Mouse (Mus musculus) splenic B cell, adult 2 months (primary cell): Measurements from ENCODE around the gene Crot.
"Not testable (repeated sequence)": the region's sequence is repeated elsewhere in the genome, so short reads cannot be mapped to it uniquely, and the experiment has no call there.

ENCODE experiments used
- DNase-seq: peaks from one replicate; pipeline ENCODE4 v3.0.0-alpha.2; 2011; ENCODE audit warnings: low read depth, low spot score
- H3K27me3 ChIP-seq: 2 replicates; pipeline ENCODE4 v1.6.1; 2012; ENCODE audit warnings: mild to moderate bottlenecking, low read length, moderate library complexity, mixed read lengths; ENCODE audit not compliant: control insufficient read depth, poor library complexity, insufficient read depth, severe bottlenecking
- H3K36me3 ChIP-seq: 2 replicates; pipeline ENCODE4 v1.6.1; 2012; ENCODE audit warnings: mild to moderate bottlenecking, low read length, moderate library complexity, mixed read lengths; ENCODE audit not compliant: control insufficient read depth, poor library complexity, insufficient read depth, severe bottlenecking

Gene Crot

DNA sequence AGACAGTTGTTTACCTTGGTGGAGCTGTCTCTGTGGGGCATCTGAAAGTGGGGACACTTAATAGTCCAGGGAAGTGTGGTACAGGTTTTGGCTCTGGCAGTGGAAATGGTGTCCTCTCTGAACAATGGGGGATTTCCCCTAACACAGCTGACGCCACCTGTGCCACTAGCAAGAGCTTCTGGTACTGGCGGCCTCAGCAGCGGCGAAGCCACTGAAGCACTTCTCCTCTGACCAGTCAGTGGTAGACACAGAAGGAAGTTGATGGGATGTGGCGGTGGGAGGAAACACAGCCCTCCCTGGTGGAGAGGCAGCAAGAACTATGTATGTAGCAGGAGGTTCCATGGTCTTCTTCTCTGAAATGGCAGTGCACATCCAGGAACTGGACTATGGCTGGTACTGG lies 32.6 kb downstream of the Crot start:
- DNase-seq: peak; percentile 30
- Histone ChIP-seq H3K27me3 (no peaks in the 10 kb centered on the region), H3K36me3 (peaks cover 9% of the 10 kb centered on the region)

DNA sequence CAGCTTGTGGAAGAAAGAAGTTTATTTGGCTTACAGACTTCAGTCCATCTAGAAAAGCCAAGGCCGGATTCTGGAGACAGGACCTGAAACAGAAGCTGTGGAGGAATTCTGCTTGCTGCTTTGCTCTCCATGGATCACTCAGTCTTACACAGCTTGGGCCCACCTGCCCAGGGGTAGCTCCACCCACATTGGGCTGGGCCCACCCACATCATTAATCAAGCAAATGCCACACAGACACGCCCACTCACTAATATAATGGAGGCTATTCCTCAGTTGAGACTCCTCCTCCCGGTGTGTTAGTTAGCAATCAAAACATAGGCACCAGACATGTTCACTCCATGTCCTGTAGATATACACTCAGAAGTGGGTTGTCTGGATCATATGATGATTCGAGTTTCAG lies 36.6 kb downstream of the Crot start:
- no peaks in the 10 kb centered on the region; the same call in 1 of the 2 replicates for H3K36me3 ChIP-seq
- H3K27me3 ChIP-seq: no peaks in the 10 kb centered on the region
- DNase-seq: no peak

DNA sequence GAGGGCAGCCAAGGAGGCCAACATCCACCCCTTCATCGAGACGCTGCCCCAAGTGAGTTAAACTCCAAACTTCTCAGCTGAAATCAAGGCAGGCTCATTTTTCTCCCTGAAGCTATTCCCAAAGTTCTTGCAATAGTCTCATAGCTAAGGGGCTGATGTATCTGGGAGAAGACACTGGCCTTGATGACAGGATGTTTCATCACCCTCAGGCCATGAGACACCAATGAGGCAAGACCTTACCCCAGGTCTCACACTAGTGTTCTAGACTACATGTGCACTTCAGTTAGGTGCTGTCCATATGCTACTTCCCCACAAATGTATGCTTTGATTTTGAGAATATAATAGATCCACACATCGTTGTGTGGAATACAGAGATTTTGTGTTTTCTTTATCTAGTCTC lies 41.6 kb downstream of the Crot start:
- Histone ChIP-seq H3K36me3 (no peaks in the 10 kb centered on the region), H3K27me3 (no peaks in the 10 kb centered on the region)
- no peak for DNase-seq

DNA sequence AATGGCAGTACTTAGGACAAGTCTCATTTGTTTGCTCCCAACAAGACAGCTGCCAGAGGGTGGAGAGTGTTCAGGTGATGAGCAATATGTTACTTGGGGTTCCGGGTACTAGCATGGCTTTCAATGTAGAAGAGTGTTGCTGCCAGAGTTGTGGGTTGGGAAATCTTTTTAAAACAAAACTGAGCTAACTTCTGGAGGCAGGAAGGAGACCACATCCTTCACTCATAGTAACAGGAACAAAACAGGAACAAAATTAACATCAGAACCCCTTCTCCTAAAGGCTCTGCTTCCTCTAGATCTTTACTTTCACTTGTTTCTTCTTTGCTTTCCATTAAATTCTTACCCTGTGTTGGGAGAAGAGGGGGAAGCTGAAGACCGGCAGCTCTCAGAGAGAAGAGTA lies 43.5 kb downstream of the Crot start:
- no peaks in the 10 kb centered on the region for H3K36me3 ChIP-seq
- H3K27me3 ChIP-seq: no peaks in the 10 kb centered on the region
- no peak for DNase-seq

DNA sequence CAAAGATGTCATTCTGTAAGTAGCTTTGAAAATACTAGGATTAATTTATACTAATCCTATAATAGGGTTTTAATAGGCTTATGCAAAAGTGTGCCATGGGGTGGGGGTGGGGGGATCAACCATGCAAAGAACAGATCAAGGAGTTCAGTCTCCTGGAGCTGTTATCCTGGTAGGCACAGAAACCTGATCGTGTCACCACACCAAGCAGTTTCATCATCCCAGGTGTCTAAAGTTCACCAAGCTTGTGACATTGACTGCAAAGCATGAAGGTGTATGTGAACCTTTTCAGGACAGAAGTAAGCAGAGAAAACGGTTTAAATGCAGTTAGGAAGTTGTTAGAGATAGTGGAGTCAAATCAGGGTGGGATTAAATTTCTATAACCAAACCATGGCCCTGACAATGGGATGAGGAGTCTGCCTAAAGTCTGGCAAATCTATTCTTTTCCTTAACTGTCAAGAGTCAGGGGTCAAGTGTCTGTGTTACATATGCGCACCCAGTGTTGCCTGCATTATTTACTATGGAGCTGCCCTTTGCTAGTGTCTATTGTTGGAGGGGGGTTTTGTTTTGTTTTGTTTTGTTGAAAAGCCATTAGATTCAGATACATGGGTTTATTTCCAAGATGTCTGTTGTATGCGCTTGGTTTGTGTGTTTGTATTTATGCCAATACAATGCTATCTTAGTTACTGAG lies 49.6 kb downstream of the Crot start:
- Histone ChIP-seq H3K27me3 (no peaks in the 10 kb centered on the region), H3K36me3 (no peaks in the 10 kb centered on the region)
- DNase-seq: no peak

DNA sequence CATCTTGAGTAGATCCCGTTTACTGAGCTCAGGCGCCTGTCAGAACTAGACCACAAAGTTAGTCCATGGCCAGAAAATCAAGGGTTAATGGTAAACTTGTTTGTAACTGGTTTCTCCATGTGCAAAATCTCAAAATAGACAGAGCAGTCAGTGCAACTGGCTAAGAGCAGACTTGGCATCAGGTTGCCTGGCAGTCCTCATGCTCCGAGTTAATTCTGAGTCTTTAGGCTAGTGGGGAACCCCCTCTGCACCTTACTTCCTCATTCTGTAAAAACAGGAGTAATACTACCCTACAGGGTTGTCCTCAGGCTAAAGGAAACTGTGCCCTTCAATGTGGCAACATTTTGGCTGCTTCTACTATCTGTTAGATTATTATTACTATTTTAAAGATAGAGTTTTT lies 53.3 kb downstream of the Crot start:
- DNase-seq: peak; percentile 85
- no peaks in the 10 kb centered on the region for H3K27me3 ChIP-seq

DNA sequence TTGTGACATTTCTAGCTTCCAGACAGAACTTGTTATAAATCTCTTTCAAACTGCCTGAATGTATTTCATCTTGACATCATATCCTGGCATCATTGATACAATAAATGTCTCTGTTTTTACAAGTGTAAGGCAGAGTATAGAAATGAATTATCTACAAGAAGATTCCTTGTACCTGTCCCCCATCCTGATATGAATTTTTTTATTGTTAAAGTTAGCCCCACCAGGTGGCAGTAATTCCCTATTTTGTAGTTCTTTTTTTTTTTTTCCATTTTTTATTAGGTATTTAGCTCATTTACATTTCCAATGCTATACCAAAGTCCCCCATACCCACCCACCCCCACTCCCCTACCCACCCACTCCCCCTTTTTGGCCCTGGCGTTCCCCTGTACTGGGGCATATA lies 55.9 kb downstream of the Crot start:
- not testable (repeated sequence) for H3K36me3 ChIP-seq, H3K27me3 ChIP-seq
- peak; percentile 48 for DNase-seq

More for the DNA sequence above, 53.3 kb downstream of the Crot start:
- H3K36me3 ChIP-seq: no peaks in the 10 kb centered on the region

DNA sequence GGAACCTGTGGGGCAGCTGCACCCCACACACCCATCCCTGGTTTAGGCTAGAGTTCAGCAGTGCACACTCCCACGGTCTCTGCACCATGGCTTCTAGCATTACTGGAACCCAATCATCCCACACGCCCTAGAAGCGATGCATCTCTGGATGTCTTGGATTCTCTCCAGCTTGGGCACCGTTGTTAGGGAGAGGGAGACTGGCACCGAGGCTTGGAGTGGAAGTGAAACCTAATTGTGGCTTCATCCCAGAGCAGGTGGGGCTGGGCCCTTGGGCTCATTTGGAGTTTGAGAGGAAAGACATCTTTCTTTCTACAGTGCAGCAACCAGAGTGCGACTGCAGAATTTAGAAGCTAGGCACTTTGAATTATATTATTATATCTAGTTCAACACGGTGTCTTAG lies 59.2 kb downstream of the Crot start:
- no peaks in the 10 kb centered on the region for H3K36me3 ChIP-seq
- no peaks in the 10 kb centered on the region for H3K27me3 ChIP-seq
- no peak for DNase-seq

DNA sequence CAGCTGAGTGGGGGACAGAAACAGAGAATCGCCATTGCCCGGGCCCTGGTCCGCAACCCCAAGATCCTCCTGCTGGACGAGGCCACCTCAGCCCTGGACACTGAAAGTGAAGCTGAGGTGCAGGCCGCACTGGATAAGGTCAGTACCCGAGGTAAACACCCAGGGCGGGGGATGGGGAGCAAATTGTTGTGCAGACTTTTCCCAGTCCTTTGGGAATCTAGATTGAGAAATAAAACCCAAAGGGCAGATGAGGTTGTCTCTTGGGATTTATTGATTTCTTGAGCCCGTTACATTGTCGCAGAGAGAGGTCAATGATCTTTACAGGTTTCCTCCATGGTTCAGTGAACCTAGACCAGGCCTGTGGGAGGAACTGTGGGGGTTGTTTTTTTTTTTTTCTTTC lies 68.7 kb downstream of the Crot start:
- H3K36me3 ChIP-seq: no peaks in the 10 kb centered on the region

DNA sequence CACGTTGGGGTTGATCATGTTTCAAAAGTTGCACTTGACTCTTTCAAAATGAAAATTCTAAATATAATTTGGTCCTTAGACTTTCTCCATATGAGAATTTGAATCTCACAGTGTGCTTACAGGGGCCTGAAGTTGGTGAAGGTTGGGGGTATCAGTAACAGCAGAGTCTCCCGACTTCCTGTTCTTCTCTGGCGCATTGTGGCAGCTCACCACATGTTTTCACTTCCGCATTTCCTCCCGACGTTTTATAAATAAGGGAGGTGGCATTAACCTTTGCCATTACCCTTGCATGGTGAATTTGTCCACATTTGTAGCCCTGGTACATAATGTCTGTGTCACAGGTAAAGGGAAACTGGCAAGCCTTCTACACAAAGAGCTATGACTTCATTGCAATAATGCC lies 80.1 kb downstream of the Crot start:
- DNase-seq: peak; percentile 76
- H3K36me3 ChIP-seq: no peaks in the 10 kb centered on the region

More for the DNA sequence above, 68.7 kb downstream of the Crot start:
- H3K27me3 ChIP-seq: peaks cover 1% of the 10 kb centered on the region; the same call in 1 of the 2 replicates
- no peak for DNase-seq

DNA sequence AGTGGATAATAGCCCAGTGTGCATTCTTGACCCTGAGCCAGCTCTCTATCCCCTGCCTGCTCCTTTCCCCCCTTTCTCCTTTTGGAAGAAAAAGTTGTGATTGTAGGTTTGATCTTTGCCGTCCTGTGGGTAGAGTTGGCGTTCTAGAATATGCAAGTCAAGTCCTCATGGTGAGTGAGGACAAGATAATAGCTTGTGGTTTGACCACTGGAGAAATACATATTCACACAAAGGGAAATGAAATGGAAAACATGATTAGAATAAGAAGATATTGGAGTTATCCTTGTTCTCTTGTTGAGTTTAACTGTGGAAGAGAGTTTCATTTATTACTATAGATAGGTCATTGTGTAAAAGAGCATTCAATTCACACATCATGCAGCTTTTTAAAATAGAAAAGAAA lies 80.7 kb downstream of the Crot start:
- no peak for DNase-seq
- Histone ChIP-seq H3K36me3 (no peaks in the 10 kb centered on the region), H3K27me3 (no peaks in the 10 kb centered on the region)

More for the DNA sequence above, 80.1 kb downstream of the Crot start:
- H3K27me3 ChIP-seq: no peaks in the 10 kb centered on the region
